Mouse (Mus musculus) MEL (cell line): Measurements from ENCODE around the gene Adamtsl3.

Experiments used
- GABPA ChIP-seq: IDR thresholded peaks from 2 replicates; pipeline ENCODE4 v1.6.1; 2012; ENCODE audit warnings: low read depth, mild to moderate bottlenecking, inconsistent platforms, low read length, improper control_type of control experiment, moderate library complexity
- UBTF ChIP-seq: IDR thresholded peaks from 2 replicates; pipeline ENCODE4 v1.6.1; 2012; ENCODE audit warnings: low read depth, mild to moderate bottlenecking, inconsistent platforms, low read length, improper control_type of control experiment, moderate library complexity, borderline replicate concordance; ENCODE audit not compliant: insufficient read depth
- USF2 ChIP-seq, 2 experiments: IDR thresholded peaks; 2 replicates each; pipeline ENCODE4 v1.6.1; 2011 to 2012; ENCODE audit warnings: improper control_type of control experiment in 2 of 2, low read length in 2 of 2, borderline replicate concordance in 1 of 2, inconsistent platforms in 1 of 2, low read depth in 1 of 2, mild to moderate bottlenecking in 1 of 2; ENCODE audit not compliant: insufficient read depth in 1 of 2

DNA sequence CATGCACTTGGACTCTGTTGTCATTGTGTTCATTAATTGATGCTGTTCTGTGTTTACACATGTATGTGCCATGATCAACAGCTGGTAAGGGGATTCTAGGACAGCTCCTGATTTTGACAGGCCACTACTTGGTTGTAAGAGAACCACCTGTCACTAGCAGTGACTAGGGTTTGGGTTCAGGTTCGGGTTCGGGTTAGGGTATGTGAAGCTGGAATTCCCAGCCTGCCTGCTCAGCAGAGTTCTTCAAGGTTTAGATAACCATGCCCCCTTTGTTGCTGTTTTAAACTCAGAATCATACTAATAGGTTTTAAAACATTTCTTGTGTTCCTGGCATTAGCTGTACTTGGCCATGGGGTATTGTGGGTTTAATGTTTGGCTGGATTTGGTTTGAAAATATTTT, 11.2 kb downstream of the Adamtsl3 start:
- TF ChIP-seq USF2 (IDR thresholded peaks at IDR 0.05; ENCODE audit: borderline replicate concordance in 1 of 2, insufficient read depth in 1 of 2, low read depth in 1 of 2, low read length in 2 of 2) (no peak), UBTF (no peak), GABPA (no peak)
